Mouse (Mus musculus) neural tube, embryonic 12.5 days (tissue): Measurements from ENCODE around the gene Ppp1r16b. TPM values are rescaled to one million over a fixed set of nuclear protein-coding genes. Genes with fewer than 3 reads are reported as not detected.

Experiments used
- ATAC-seq: fragments of 200-750 bp; cut with Nextera tagmentation; 2 replicates; pipeline ENCODE4 v1.8.0; 2017; ENCODE audit warnings: low read depth, mild to moderate bottlenecking, moderate TSS enrichment, moderate library complexity; ENCODE audit not compliant: low FRiP score
- H3K27ac ChIP-seq: fragments of 300-500 bp; sonication (generic); 2 replicates; pipeline ENCODE4 v1.5.1; 2016
- H3K27me3 ChIP-seq: fragments of 300-500 bp; sonication (generic); replicated peaks from 2 replicates; pipeline ENCODE4 v1.6.1; 2016; ENCODE audit warnings: mild to moderate bottlenecking
- H3K36me3 ChIP-seq: fragments of 300-500 bp; sonication (generic); 2 replicates; pipeline ENCODE4 v1.6.1; 2016; ENCODE audit warnings: mild to moderate bottlenecking
- H3K4me1 ChIP-seq: fragments of 300-500 bp; sonication (generic); 2 replicates; pipeline ENCODE4 v1.6.1; 2016
- H3K4me2 ChIP-seq: fragments of 300-500 bp; sonication (generic); replicated peaks from 2 replicates; pipeline ENCODE4 v1.6.1; 2016; ENCODE audit warnings: mild to moderate bottlenecking
- H3K4me3 ChIP-seq: fragments of 300-500 bp; sonication (generic); 2 replicates; pipeline ENCODE4 v1.5.1; 2016
- H3K9ac ChIP-seq: fragments of 300-500 bp; sonication (generic); 2 replicates; pipeline ENCODE4 v1.6.1; 2016; ENCODE audit warnings: mild to moderate bottlenecking
- H3K9me3 ChIP-seq: fragments of 300-500 bp; sonication (generic); 2 replicates; pipeline ENCODE4 v1.6.1; 2016; ENCODE audit warnings: mild to moderate bottlenecking
- WGBS: fragments of 180-500 bp; shearing (Covaris S2); methylation state at CpG from one replicate; pipeline ENCODE4 v1.1.7; 2016; 5-methylcytosine and 5-hydroxymethylcytosine counted together
- polyA plus RNA-seq: library from polyadenylated mRNA; unstranded; fragments of >200 nt; fragmentation: Nextera tagmentation; extraction: Ambion mirVana; gene quantifications from 2 replicates; pipeline ENCODE4 v1.2.1, GENCODE M21; 2016

The Ppp1r16b gene
- polyA plus RNA-seq, 1 experiment from 2014 or later = 4.5 TPM

GRCm38 (mm10) chr2:158669199-158670195 is 4.3 kb downstream of the Ppp1r16b start:
- peaks cover 33% of the 10 kb centered on the region for H3K4me1 ChIP-seq
- no peak for ATAC-seq
- no peak overlapping the region for H3K4me2 ChIP-seq
- H3K4me3 ChIP-seq = no peak overlapping the region
- no peak overlapping the region for H3K27ac ChIP-seq
- no peak overlapping the region for H3K9ac ChIP-seq
- WGBS = 63% methylated on average over 13 of the region's 13 CpGs
- H3K27me3 ChIP-seq = peaks cover 39% of the 10 kb centered on the region
- H3K36me3 ChIP-seq = no peaks in the 10 kb centered on the region
- no peaks in the 10 kb centered on the region for H3K9me3 ChIP-seq

GRCm38 (mm10) chr2:158670571-158670970 is 5.4 kb downstream of the Ppp1r16b start:
- Histone ChIP-seq H3K36me3 (no peaks in the 10 kb centered on the region), H3K4me2 (no peak overlapping the region), H3K27me3 (peaks cover 33% of the 10 kb centered on the region), H3K4me1 (peaks cover 33% of the 10 kb centered on the region), H3K9ac (0 out of 2 replicates have a peak overlapping the region, but pooled peaks have one; percentile 8), H3K27ac (no peak overlapping the region), H3K4me3 (no peak overlapping the region), H3K9me3 (no peaks in the 10 kb centered on the region)
- WGBS = 38% methylated on average over 10 of the region's 10 CpGs
- no peak for ATAC-seq

- peak; percentile 39; the same call in 1 of the 2 replicates for ATAC-seq
- Histone ChIP-seq H3K36me3 (no peaks in the 10 kb centered on the region), H3K27ac (no peak overlapping the region), H3K27me3 (peaks cover 20% of the 10 kb centered on the region), H3K9ac (no peak overlapping the region), H3K4me2 (no peak overlapping the region), H3K9me3 (no peaks in the 10 kb centered on the region), H3K4me3 (no peak overlapping the region), H3K4me1 (peaks cover 21% of the 10 kb centered on the region)
- WGBS = 11% methylated on average over 6 of the region's 6 CpGs
Measured at GRCm38 (mm10) chr2:158672829-158673228, 7.6 kb downstream of the Ppp1r16b start.

- H3K9me3 ChIP-seq = no peaks in the 10 kb centered on the region
- ATAC-seq = peak; percentile 32; the same call in 1 of the 2 replicates
- peaks cover 14% of the 10 kb centered on the region for H3K27me3 ChIP-seq
- H3K4me2 ChIP-seq = no peak overlapping the region
- H3K4me1 ChIP-seq = peaks cover 15% of the 10 kb centered on the region
- H3K4me3 ChIP-seq = no peak overlapping the region
- 57% methylated on average over 4 of the region's 4 CpGs for WGBS
- no peaks in the 10 kb centered on the region for H3K36me3 ChIP-seq
- H3K9ac ChIP-seq = no peak overlapping the region
- H3K27ac ChIP-seq = no peak overlapping the region
Measured at GRCm38 (mm10) chr2:158673493-158673892, 8.3 kb downstream of the Ppp1r16b start.

- H3K4me2 ChIP-seq = no peak overlapping the region
- H3K4me3 ChIP-seq = no peak overlapping the region
- H3K4me1 ChIP-seq = peaks cover 13% of the 10 kb centered on the region
- H3K9me3 ChIP-seq = no peaks in the 10 kb centered on the region
- no peak for ATAC-seq
- 86% methylated on average over 6 of the region's 6 CpGs for WGBS
- peaks cover 8% of the 10 kb centered on the region for H3K27me3 ChIP-seq
- H3K27ac ChIP-seq = no peak overlapping the region
- no peaks in the 10 kb centered on the region for H3K36me3 ChIP-seq
- H3K9ac ChIP-seq = no peak overlapping the region
Measured at GRCm38 (mm10) chr2:158674131-158674530, 8.9 kb downstream of the Ppp1r16b start.

GRCm38 (mm10) chr2:158674759-158675158 is 9.6 kb downstream of the Ppp1r16b start:
- Histone ChIP-seq H3K4me2 (no peak overlapping the region), H3K4me3 (no peak overlapping the region), H3K36me3 (no peaks in the 10 kb centered on the region), H3K9ac (no peak overlapping the region), H3K27me3 (peaks cover 2% of the 10 kb centered on the region; the same call in 1 of the 2 replicates), H3K4me1 (peaks cover 13% of the 10 kb centered on the region), H3K27ac (no peak overlapping the region), H3K9me3 (no peaks in the 10 kb centered on the region)
- no peak for ATAC-seq
- 84% methylated on average over 7 of the region's 7 CpGs for WGBS

- WGBS = 84% methylated on average over 6 of the region's 6 CpGs
- H3K4me3 ChIP-seq = no peak overlapping the region
- no peak overlapping the region for H3K27ac ChIP-seq
- peaks cover 13% of the 10 kb centered on the region for H3K4me1 ChIP-seq
- no peak for ATAC-seq
- H3K27me3 ChIP-seq = no peaks in the 10 kb centered on the region; the same call in 1 of the 2 replicates
- H3K9ac ChIP-seq = no peak overlapping the region
- H3K9me3 ChIP-seq = no peaks in the 10 kb centered on the region
- no peaks in the 10 kb centered on the region for H3K36me3 ChIP-seq
- H3K4me2 ChIP-seq = no peak overlapping the region
Measured at GRCm38 (mm10) chr2:158675161-158675560, 10.0 kb downstream of the Ppp1r16b start.

GRCm38 (mm10) chr2:158675907-158676533 is 10.8 kb downstream of the Ppp1r16b start:
- no peaks in the 10 kb centered on the region for H3K27me3 ChIP-seq
- H3K27ac ChIP-seq = no peak overlapping the region
- no peak for ATAC-seq
- H3K9ac ChIP-seq = no peak overlapping the region
- H3K4me2 ChIP-seq = no peak overlapping the region
- H3K9me3 ChIP-seq = no peaks in the 10 kb centered on the region
- WGBS = 94% methylated on average over 12 of the region's 12 CpGs
- no peaks in the 10 kb centered on the region for H3K36me3 ChIP-seq
- no peak overlapping the region for H3K4me3 ChIP-seq
- peaks cover 13% of the 10 kb centered on the region for H3K4me1 ChIP-seq

GRCm38 (mm10) chr2:158677946-158678345 is 12.7 kb downstream of the Ppp1r16b start:
- H3K4me3 ChIP-seq = no peak overlapping the region
- ATAC-seq = no peak
- peaks cover 12% of the 10 kb centered on the region for H3K4me1 ChIP-seq
- H3K27ac ChIP-seq = no peak overlapping the region
- H3K36me3 ChIP-seq = no peaks in the 10 kb centered on the region
- 70% methylated on average over 8 of the region's 8 CpGs for WGBS
- no peaks in the 10 kb centered on the region for H3K9me3 ChIP-seq
- H3K27me3 ChIP-seq = no peaks in the 10 kb centered on the region
- no peak overlapping the region for H3K9ac ChIP-seq
- no peak overlapping the region for H3K4me2 ChIP-seq

GRCm38 (mm10) chr2:158679091-158679490 is 13.9 kb downstream of the Ppp1r16b start:
- Histone ChIP-seq H3K27me3 (no peaks in the 10 kb centered on the region), H3K36me3 (no peaks in the 10 kb centered on the region), H3K4me3 (no peak overlapping the region), H3K9me3 (no peaks in the 10 kb centered on the region), H3K4me1 (0 out of 2 replicates have a peak, but pooled peaks cover 4% of the 10 kb centered on the region), H3K27ac (no peak overlapping the region), H3K9ac (no peak overlapping the region), H3K4me2 (no peak overlapping the region)
- no peak for ATAC-seq
- 92% methylated on average over 7 of the region's 7 CpGs for WGBS

- H3K9ac ChIP-seq = no peak overlapping the region
- WGBS = 65% methylated on average over 10 of the region's 10 CpGs
- H3K9me3 ChIP-seq = no peaks in the 10 kb centered on the region
- no peaks in the 10 kb centered on the region for H3K27me3 ChIP-seq
- no peak for ATAC-seq
- H3K27ac ChIP-seq = no peak overlapping the region
- 0 out of 2 replicates have a peak, but pooled peaks cover 4% of the 10 kb centered on the region for H3K4me1 ChIP-seq
- H3K4me2 ChIP-seq = no peak overlapping the region
- no peaks in the 10 kb centered on the region for H3K36me3 ChIP-seq
- no peak overlapping the region for H3K4me3 ChIP-seq
Measured at GRCm38 (mm10) chr2:158680357-158680889, 15.2 kb downstream of the Ppp1r16b start.

GRCm38 (mm10) chr2:158681714-158682113 is 16.5 kb downstream of the Ppp1r16b start:
- H3K4me2 ChIP-seq = no peak overlapping the region
- H3K9ac ChIP-seq = no peak overlapping the region
- H3K9me3 ChIP-seq = no peaks in the 10 kb centered on the region
- 67% methylated on average over 6 of the region's 6 CpGs for WGBS
- ATAC-seq = no peak
- H3K4me1 ChIP-seq = 0 out of 2 replicates have a peak, but pooled peaks cover 4% of the 10 kb centered on the region
- H3K36me3 ChIP-seq = no peaks in the 10 kb centered on the region
- no peak overlapping the region for H3K4me3 ChIP-seq
- no peaks in the 10 kb centered on the region for H3K27me3 ChIP-seq
- H3K27ac ChIP-seq = no peak overlapping the region
